Mouse (Mus musculus) activated CD4-positive, CD25-positive, alpha-beta regulatory T cell, adult 4 months (primary cell): ENCODE data around the gene Ifne. TPM values are rescaled to one million over a fixed set of nuclear protein-coding genes. Genes with fewer than 3 reads are reported as not detected.
A peak's percentile ranks its signal among the peaks of the same experiment; 100 is the strongest.
"Not testable (repeated sequence)": the region's sequence is repeated elsewhere in the genome, so short reads cannot be mapped to it uniquely, and the experiment has no call there.

Experiments
- ATAC-seq: one replicate; pipeline ENCODE4 v1.8.0; 2017
- polyA plus RNA-seq, 2 experiments: library from polyadenylated mRNA; unstranded; fragments of 100-300 nt; shearing (Covaris generic); gene quantifications; one replicate each; pipeline ENCODE4 v1.2.1; 2017

Ifne gene
- polyA plus RNA-seq, 2 experiments from 2014 or later = not detected

DNA sequence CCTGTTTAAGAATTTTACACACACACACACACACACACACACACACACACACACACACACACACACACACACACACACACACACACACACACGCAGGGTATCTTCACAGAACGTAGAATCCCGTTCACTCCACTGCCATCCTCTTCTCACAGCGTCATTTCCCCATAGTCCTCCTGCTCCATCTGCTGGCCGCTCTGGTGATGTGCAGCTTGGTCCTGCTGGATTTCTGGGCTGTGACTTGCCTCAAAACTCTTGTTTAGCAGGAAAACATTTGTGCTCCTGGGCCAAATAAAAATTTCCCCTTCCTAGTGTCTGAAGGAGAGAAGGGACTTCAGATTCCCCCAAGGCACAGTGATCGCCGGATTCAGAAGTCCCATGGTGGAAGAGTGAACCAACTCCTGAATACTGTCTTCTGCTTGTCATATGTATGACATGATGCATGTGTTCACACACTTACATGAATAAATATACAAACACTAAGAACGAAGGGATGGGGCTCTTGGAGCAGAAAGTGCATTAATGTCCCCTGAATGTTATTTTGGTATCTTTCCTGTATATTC is 12.6 kb downstream of the Ifne start:
- ATAC-seq = peak; percentile 50

- peak; percentile 2 for ATAC-seq
These were observed 14.9 kb downstream of the Ifne start for GRCm38 (mm10) chr4:88865011-88865569.

GRCm38 (mm10) chr4:88864599-88864998 is 15.4 kb downstream of the Ifne start:
- ATAC-seq = peak; percentile 89

- ATAC-seq = no peak
These were observed 16.7 kb downstream of the Ifne start for GRCm38 (mm10) chr4:88863309-88863708.

GRCm38 (mm10) chr4:88859214-88859613 is 20.8 kb downstream of the Ifne start:
- no peak for ATAC-seq

DNA sequence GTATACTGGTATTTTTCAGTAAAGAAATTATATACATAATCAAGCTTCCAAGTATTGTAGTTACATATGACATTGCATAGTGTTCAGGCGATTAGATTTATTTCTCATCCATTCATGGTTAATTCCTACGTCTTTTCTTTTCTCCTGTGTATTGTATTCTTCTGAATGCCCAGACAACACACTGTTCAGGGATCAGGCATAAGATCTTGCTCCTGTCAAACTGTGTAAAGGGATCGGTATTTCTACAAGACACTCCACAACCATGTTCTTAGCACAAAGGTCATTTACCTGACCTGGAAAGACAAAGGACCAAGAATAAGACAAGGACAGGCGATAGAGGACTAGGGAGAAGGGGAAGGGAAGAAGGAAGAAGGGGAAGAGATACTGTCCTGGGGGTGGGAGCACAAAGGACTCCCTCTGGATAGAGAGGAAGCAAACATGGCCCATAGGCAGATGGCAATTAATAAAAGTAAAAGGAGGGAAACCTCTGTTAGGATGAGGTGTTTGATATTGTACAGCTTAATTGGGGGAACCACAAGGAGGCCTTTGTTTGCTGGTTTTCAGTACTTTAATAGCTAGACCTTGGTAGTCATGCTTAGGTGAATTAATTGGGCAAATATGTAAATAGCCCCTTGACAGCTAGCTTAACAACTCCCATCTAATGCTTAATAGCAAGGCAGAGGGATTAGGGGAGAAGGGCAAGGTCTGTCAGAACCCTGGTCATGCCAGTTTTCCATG is 28.8 kb downstream of the Ifne start:
- no peak for ATAC-seq

DNA sequence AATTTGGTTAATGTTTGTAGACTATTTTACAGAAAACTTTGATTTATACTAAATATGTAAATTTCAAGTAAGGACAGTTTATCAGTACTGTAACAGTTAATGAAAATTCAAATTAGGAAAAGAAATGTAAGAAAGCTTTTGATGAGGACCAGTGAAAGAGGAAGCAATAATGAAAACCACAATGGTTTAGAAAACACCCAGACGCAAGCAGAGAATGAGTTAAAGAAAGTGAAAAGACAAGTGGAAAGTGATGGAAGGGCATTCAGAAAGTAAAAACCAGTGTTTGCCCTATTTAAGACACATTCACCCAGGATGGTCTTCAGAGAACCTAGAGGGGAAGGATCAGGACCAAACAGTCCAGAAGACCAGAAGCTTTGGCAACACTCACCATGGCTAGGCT is 30.3 kb downstream of the Ifne start, which contains the start of gene Ifna1:
Gene Ifna1, plus strand, starts transcription at position 390 of the 400 bp plus-strand sequence.
- no peak for ATAC-seq

- ATAC-seq = no peak
These were observed 34.7 kb downstream of the Ifne start for GRCm38 (mm10) chr4:88845334-88845733.

DNA sequence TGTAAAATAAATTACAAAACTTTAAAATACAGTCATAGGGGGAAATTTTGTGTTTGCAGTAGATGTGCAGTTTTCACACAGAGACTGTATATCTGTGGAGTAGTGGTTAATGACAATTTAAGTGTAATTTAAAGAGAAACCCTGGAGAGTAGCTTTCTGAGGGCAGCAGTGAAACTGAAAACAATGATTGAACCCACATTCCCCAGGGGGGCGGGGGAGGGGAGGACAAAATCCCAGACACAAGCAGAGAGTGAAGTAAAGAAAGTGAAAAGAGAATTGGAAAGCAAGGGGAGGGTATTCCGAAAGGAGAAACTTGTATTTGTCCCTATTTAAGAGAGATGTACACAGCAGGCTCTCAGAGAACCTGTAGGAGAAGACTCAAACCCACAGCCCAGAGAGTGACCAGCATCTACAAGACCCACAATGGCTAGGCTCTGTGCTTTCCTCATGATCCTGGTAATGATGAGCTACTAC is 38.5 kb downstream of the Ifne start, which contains the start of gene Ifna4:
Gene Ifna4, plus strand, starts transcription at position 424 of the 474 bp plus-strand sequence.
- ATAC-seq = no peak

GRCm38 (mm10) chr4:88840058-88840457 is 39.9 kb downstream of the Ifne start:
- no peak for ATAC-seq

GRCm38 (mm10) chr4:88838828-88839227 is 41.2 kb downstream of the Ifne start:
- no peak for ATAC-seq

DNA sequence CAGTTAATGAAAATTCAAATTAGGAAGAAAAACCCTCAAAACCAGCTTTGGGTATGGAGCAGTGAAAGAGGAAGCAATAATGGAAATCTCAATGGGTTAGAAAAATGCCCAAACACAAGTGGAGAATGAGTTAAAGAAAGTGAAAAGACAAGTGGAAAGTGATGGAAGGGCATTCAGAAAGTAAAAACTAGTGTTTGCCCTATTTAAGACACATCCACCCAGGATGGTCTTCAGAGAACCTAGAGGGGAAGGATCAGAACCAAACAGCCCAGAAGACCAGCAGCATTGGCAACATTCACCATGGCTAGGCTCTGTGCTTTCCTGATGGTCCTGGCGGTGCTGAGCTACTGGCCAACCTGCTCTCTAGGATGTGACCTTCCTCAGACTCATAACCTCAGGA is 44.8 kb downstream of the Ifne start, which contains the start of gene Ifna5:
Gene Ifna5, plus strand, starts transcription at position 301 of the 400 bp plus-strand sequence.
- not testable (repeated sequence) for ATAC-seq

DNA sequence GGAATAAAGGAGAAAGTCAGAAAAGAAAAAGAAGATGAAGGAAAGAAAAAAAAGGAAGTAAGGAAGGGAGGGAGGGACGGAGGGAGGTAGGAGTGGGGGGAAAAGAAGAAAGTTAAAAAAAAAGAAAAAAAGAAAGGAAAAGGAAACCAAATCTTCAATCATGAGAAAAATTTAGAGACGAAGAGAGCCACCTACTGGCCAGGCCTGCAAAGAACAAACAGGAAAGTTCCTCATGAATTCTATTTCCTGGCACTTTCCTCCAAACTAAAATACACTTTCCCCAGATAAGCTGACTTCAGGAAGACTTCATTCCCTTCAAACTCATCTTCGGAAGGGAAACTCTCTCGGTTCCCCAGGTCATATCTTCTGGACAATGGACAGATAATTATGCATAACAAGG is 49.5 kb downstream of the Ifne start:
- ATAC-seq = peak; percentile 46

Other genes starting within 250 kb of the Ifne start
- not detected for gene C87499, start 245.8 kb downstream of the Ifne start, polyA plus RNA-seq
- gene Ifna13, start 235.7 kb downstream of the Ifne start, polyA plus RNA-seq = not detected
- gene Ifna16, start 203.3 kb downstream of the Ifne start, polyA plus RNA-seq = not detected
- gene Ifna2, start 196.3 kb downstream of the Ifne start, polyA plus RNA-seq = not detected
- gene Ifnab, start 188.8 kb downstream of the Ifne start, polyA plus RNA-seq = not detected
- not detected for gene Gm26566, start 158.4 kb downstream of the Ifne start, polyA plus RNA-seq
- gene Klhl9, start 157.7 kb downstream of the Ifne start, polyA plus RNA-seq = 10 to 100 TPM; 31.9 to 33.2 TPM
- not detected for gene Gm13271, start 125.3 kb downstream of the Ifne start, polyA plus RNA-seq
- under 1 TPM in 1 of 2 experiments, not detected in 1; 0.37 TPM for gene Gm13283, start 120.1 kb downstream of the Ifne start, polyA plus RNA-seq
- gene Gm13290, start 106.4 kb downstream of the Ifne start, polyA plus RNA-seq = not detected
- gene Gm13289, start 103.3 kb downstream of the Ifne start, polyA plus RNA-seq = not detected
- not detected for gene Gm13272, start 100.4 kb downstream of the Ifne start, polyA plus RNA-seq
- not detected for gene Ifnz, start 98.1 kb downstream of the Ifne start, polyA plus RNA-seq
- gene Gm13276, start 94.5 kb downstream of the Ifne start, polyA plus RNA-seq = not detected
- not detected for gene Gm13277, start 91.6 kb downstream of the Ifne start, polyA plus RNA-seq
- gene Gm13278, start 88.7 kb downstream of the Ifne start, polyA plus RNA-seq = not detected
- gene Gm13275, start 85.7 kb downstream of the Ifne start, polyA plus RNA-seq = not detected
- not detected for gene Gm13279, start 82.8 kb downstream of the Ifne start, polyA plus RNA-seq
- gene Gm13285, start 80.5 kb downstream of the Ifne start, polyA plus RNA-seq = under 1 TPM in 1 of 2 experiments, not detected in 1; 0.38 TPM
- not detected for gene Gm13287, start 76.9 kb downstream of the Ifne start, polyA plus RNA-seq
- not detected for gene Gm13288, start 74.7 kb downstream of the Ifne start, polyA plus RNA-seq
- gene Ifna7, start 64.0 kb downstream of the Ifne start, polyA plus RNA-seq = not detected
- not detected for gene Ifna11, start 60.2 kb downstream of the Ifne start, polyA plus RNA-seq
- gene Ifna6, start 52.8 kb downstream of the Ifne start, polyA plus RNA-seq = not detected
- gene Ifna5, start 44.7 kb downstream of the Ifne start, polyA plus RNA-seq = not detected
- not detected for gene Ifna4, start 38.3 kb downstream of the Ifne start, polyA plus RNA-seq
- not detected for gene Ifna1, start 30.1 kb downstream of the Ifne start, polyA plus RNA-seq